Mouse (Mus musculus) bone marrow, adult 2 months (tissue): ENCODE results near the gene Serpinb3a. TPM values are rescaled to one million over a fixed set of nuclear protein-coding genes. Genes with fewer than 3 reads are reported as not detected.

ENCODE experiments used
- H3K27ac ChIP-seq: fragments of 200-500 bp; 2 replicates; pipeline ENCODE4 v1.5.1; 2012; ENCODE audit warnings: low read depth, mild to moderate bottlenecking, control low read depth, inconsistent platforms, low read length; ENCODE audit not compliant: control insufficient read depth, poor library complexity, insufficient read depth
- H3K4me1 ChIP-seq: fragments of 200-500 bp; 2 replicates; pipeline ENCODE4 v1.6.1; 2011; ENCODE audit warnings: low read length; ENCODE audit not compliant: control insufficient read depth, insufficient read depth
- H3K4me3 ChIP-seq: fragments of 200-500 bp; replicated peaks from 2 replicates; pipeline ENCODE3; 2011; ENCODE audit warnings: mild to moderate bottlenecking, low read depth, low read length, control low read depth; ENCODE audit not compliant: control insufficient read depth
- CTCF ChIP-seq: fragments of 200-500 bp; IDR thresholded peaks from 2 replicates; pipeline ENCODE4 v1.5.1; 2011; ENCODE audit warnings: low read length, control low read depth; ENCODE audit not compliant: control insufficient read depth, insufficient read depth
- POLR2A ChIP-seq: fragments of 200-500 bp; IDR thresholded peaks from 2 replicates; pipeline ENCODE4 v1.6.1; 2011; ENCODE audit warnings: low read depth, mild to moderate bottlenecking, control low read depth, low read length, borderline replicate concordance; ENCODE audit not compliant: control insufficient read depth
- WGBS: fragments of 180-500 bp; shearing (Covaris S2); methylation state at CpG from one replicate; pipeline ENCODE4 v1.1.7; 2018; 5-methylcytosine and 5-hydroxymethylcytosine counted together
- polyA plus RNA-seq: library from polyadenylated mRNA; stranded (reverse); fragments of >200 nt; gene quantifications from 2 replicates; pipeline ENCODE4 v1.2.4, GENCODE M21; 2011; ENCODE audit warnings: low replicate concordance; ENCODE audit not compliant: missing spikeins, insufficient read depth, insufficient read length

Serpinb3a gene
- polyA plus RNA-seq, 1 experiment, result not detected

- no peaks in the 10 kb centered on the region for H3K4me1 ChIP-seq
- H3K27ac ChIP-seq, result no peak overlapping the region
- H3K4me3 ChIP-seq, result no peak overlapping the region
- TF ChIP-seq POLR2A (no peak), CTCF (no peak)
- WGBS, result 75% methylated on average over 13 of the region's 13 CpGs
Measured at GRCm38 (mm10) chr1:107000424-107000823, 51.7 kb downstream of the Serpinb3a start.

Other genes starting within 250 kb of the Serpinb3a start
- gene Serpinb5, start 191.1 kb downstream of the Serpinb3a start, polyA plus RNA-seq, result not detected in 2 replicates
- gene Serpinb12, start 117.9 kb downstream of the Serpinb3a start, polyA plus RNA-seq, result not detected in 2 replicates
- gene Serpinb13, start 71.3 kb downstream of the Serpinb3a start, polyA plus RNA-seq, result not detected in 2 replicates
- gene Serpinb3d, start 31.2 kb upstream of the Serpinb3a start, polyA plus RNA-seq, result not detected in 2 replicates
- gene Serpinb3b, start 226.1 kb upstream of the Serpinb3a start, polyA plus RNA-seq, result not detected in 2 replicates
- gene Serpinb3c, start 226.1 kb upstream of the Serpinb3a start, polyA plus RNA-seq, result not detected in 2 replicates